Mouse (Mus musculus): ENCODE measurements at regions not wholly inside any gene's neighbourhood (a gene's known extent, or its start where the extent isn't known, plus 50 kb on each side); places are given as distances from the start of the nearest gene placed in this dataset.

DNA sequence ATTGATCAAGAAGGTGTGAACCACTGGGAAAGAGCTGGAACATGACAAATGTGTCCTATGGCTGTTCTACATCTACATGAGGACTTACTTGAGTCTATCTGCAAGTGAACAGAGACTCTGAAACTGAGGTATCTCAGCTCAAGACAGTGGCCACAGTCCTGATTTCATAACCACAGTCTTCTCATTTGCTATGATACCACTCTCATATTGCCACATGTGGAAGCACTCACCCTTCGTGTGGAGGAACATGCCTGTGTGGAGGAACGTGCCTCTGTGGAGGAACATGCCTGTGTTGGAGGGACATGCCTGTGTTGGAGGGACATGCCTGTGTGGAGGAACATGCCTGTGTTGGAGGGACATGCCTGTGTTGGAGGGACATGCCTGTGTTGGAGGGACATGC is 574.0 kb downstream of the Efna5 start:
- no peaks in the 10 kb centered on the region for H3K27me3 ChIP-seq (replicated peaks)
- WGBS = 96% methylated on average over 2 of the region's 2 CpGs
- H3K4me2 ChIP-seq = no peak overlapping the region
- no peak overlapping the region for H3K9ac ChIP-seq (replicated peaks)
- ATAC-seq (ENCODE audit: low FRiP score) = no peak
- no peak overlapping the region for H3K27ac ChIP-seq (replicated peaks)
- H3K36me3 ChIP-seq = no peaks in the 10 kb centered on the region
- H3K4me1 ChIP-seq = no peaks in the 10 kb centered on the region
- no peaks in the 10 kb centered on the region for H3K9me3 ChIP-seq (replicated peaks)
- no peak overlapping the region for H3K4me3 ChIP-seq (replicated peaks)

DNA sequence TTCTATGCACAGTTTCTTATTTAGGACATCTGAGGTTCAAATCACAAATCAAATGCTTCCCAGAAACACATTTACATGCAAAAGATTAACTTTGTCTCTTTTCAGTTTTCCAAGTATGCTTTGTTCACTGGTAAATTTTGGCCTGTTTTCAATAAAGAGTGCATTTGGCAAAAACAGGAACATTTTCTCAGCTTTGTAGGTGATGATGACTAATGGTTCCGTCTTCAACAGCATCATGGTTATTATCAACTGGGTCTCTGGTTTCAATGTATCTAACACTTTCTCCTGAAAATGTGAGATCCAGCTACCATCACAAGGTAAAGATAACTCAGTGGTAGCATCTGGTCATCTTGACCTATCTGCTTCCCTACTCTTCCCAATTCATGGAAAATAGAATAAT is 574.6 kb downstream of the Efna5 start:
- Histone ChIP-seq H3K4me3 (replicated peaks) (no peak overlapping the region), H3K36me3 (no peaks in the 10 kb centered on the region), H3K27ac (replicated peaks) (no peak overlapping the region), H3K27me3 (replicated peaks) (no peaks in the 10 kb centered on the region), H3K4me1 (no peaks in the 10 kb centered on the region), H3K4me2 (no peak overlapping the region), H3K9me3 (replicated peaks) (no peaks in the 10 kb centered on the region), H3K9ac (replicated peaks) (no peak overlapping the region)
- WGBS = 89% methylated on average over 1 of the region's 1 CpGs
- no peak for ATAC-seq (ENCODE audit: low FRiP score)

DNA sequence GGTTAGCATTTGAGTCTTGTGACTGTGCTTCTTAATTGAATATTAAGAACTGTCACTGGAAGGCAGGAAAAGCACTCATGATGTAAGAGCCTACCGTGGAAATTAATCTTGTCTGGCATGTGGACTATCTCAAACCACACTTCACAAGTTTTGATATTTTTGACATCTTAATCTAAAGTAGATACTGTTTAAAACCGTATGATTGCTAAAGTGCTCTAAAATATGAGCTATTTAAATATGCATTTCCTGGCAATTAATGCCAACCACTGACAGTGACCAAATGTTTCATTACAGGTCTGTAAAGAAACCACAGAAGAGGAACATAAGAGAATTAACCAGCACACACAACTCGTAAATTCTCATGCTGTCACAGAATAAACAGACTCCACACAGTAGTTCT is 576.0 kb downstream of the Efna5 start:
- no peak overlapping the region for H3K27ac ChIP-seq (replicated peaks)
- H3K27me3 ChIP-seq (replicated peaks) = no peaks in the 10 kb centered on the region
- ATAC-seq (ENCODE audit: low FRiP score) = no peak
- H3K4me1 ChIP-seq = no peaks in the 10 kb centered on the region
- H3K4me3 ChIP-seq (replicated peaks) = no peak overlapping the region
- no peak overlapping the region for H3K4me2 ChIP-seq
- H3K9me3 ChIP-seq (replicated peaks) = no peaks in the 10 kb centered on the region
- no peaks in the 10 kb centered on the region for H3K36me3 ChIP-seq
- 79% methylated on average over 3 of the region's 3 CpGs for WGBS
- H3K9ac ChIP-seq (replicated peaks) = no peak overlapping the region

DNA sequence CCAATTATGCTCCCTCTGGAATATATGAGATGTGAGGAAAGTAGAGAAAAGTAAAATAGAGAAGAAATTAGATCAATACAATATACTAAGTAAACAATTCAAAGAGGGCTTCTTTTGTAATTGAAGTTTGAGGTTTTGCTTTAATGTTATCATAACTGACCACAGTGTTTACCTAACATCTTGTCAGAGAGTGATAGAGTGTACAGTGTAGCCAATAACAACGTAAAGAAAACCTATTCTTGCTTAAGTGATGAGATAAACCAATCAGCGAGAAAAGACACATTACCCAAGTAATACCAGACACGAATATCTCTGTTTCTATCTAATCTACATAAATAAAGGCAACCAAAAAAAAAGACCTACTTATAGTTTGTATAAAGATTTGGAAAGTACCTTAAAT is 577.0 kb downstream of the Efna5 start:
- 91% methylated on average over 3 of the region's 3 CpGs for WGBS

DNA sequence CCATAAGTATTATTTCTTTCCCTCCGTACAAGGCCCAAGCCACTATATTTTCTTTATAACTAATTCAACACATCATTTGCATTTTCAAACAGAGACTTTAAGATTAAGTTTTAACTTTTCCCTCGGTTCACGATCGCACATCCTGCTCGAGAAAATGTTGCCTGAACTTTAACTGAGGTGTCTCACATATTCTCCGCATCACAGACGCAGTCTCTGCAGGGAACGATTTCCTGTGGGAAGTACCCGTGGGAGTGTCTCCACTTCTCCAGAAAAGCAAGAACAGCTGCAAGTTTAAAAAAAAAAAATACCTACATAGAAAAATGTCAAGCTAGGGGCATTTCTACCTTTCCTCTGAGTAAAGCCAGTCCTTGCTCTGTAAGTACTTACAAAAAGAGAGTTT is 581.2 kb downstream of the Efna5 start:
- no peak overlapping the region for H3K27ac ChIP-seq (replicated peaks)
- H3K36me3 ChIP-seq = no peaks in the 10 kb centered on the region
- no peak overlapping the region for H3K9ac ChIP-seq (replicated peaks)
- no peak overlapping the region for H3K4me2 ChIP-seq
- no peak for ATAC-seq (ENCODE audit: low FRiP score)
- no peaks in the 10 kb centered on the region for H3K9me3 ChIP-seq (replicated peaks)
- no peak overlapping the region for H3K4me3 ChIP-seq (replicated peaks)
- H3K27me3 ChIP-seq (replicated peaks) = no peaks in the 10 kb centered on the region
- no peaks in the 10 kb centered on the region for H3K4me1 ChIP-seq
- 75% methylated on average over 9 of the region's 9 CpGs for WGBS

More for the DNA sequence above, 577.0 kb downstream of the Efna5 start:
- no peak overlapping the region for H3K9ac ChIP-seq (replicated peaks)
- no peak overlapping the region for H3K4me3 ChIP-seq (replicated peaks)
- H3K27ac ChIP-seq (replicated peaks) = no peak overlapping the region
- H3K9me3 ChIP-seq (replicated peaks) = no peaks in the 10 kb centered on the region
- H3K36me3 ChIP-seq = no peaks in the 10 kb centered on the region
- H3K27me3 ChIP-seq (replicated peaks) = no peaks in the 10 kb centered on the region
- no peak for ATAC-seq (ENCODE audit: low FRiP score)
- H3K4me1 ChIP-seq = no peaks in the 10 kb centered on the region
- no peak overlapping the region for H3K4me2 ChIP-seq

DNA sequence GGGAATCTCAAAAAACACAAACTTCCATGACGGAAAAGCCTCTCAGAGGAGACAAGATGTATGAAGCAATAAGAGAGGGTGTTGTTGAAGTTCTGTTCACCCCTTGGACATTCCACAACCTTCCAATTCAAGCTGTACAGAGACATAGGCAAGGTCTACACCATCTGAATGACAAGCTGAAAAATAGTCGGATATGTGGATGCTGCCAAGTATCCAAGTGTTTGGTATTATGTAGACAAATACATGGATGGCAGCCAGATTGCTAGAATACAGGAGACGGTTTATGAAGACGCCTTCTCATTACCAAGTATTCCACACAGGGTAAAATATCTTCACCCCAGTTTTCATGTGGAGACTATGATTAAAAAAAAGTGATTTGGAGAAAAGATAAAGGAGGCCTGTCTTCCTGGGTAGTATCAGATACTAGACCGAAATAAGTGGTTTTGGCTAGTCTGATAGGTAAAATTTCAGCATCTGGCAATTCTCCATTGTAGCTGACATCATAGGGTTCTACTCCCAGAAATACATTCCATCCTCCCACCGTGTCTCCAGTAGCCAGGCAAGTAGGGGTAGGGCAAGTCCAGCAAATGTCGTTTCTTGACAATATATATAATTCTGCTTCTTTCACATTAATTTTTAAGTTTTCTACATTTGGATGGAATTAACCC is 583.6 kb downstream of the Efna5 start:
- H3K36me3 ChIP-seq = no peaks in the 10 kb centered on the region
- no peak overlapping the region for H3K27ac ChIP-seq (replicated peaks)
- WGBS = 91% methylated on average over 7 of the region's 7 CpGs
- H3K9ac ChIP-seq (replicated peaks) = no peak overlapping the region
- H3K9me3 ChIP-seq (replicated peaks) = no peaks in the 10 kb centered on the region
- no peaks in the 10 kb centered on the region for H3K4me1 ChIP-seq
- no peak for ATAC-seq (ENCODE audit: low FRiP score)
- no peak overlapping the region for H3K4me3 ChIP-seq (replicated peaks)
- no peak overlapping the region for H3K4me2 ChIP-seq
- H3K27me3 ChIP-seq (replicated peaks) = no peaks in the 10 kb centered on the region

DNA sequence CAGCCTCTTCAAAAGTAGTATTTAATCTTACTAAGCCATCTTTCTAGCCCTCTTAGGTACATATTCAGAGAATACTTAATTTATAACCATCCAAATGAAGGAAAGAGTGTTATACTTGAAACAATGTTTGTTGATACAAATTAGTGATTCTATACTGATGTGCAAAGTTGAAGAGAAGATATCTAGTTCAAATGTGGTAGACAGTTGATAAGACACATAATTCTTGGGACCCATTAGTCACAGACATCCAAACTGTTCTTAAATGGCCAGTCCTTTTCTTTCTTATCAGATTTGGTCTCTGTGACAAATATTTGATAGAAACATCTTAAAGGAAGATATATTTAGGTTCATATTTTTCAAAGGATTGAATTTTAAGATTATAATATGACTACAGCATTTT is 585.7 kb downstream of the Efna5 start:
- no peak for ATAC-seq (ENCODE audit: low FRiP score)
- H3K4me2 ChIP-seq = no peak overlapping the region
- no peak overlapping the region for H3K4me3 ChIP-seq (replicated peaks)
- H3K27ac ChIP-seq (replicated peaks) = no peak overlapping the region
- H3K27me3 ChIP-seq (replicated peaks) = no peaks in the 10 kb centered on the region
- H3K4me1 ChIP-seq = no peaks in the 10 kb centered on the region
- H3K9ac ChIP-seq (replicated peaks) = no peak overlapping the region
- no peaks in the 10 kb centered on the region for H3K9me3 ChIP-seq (replicated peaks)
- H3K36me3 ChIP-seq = no peaks in the 10 kb centered on the region

DNA sequence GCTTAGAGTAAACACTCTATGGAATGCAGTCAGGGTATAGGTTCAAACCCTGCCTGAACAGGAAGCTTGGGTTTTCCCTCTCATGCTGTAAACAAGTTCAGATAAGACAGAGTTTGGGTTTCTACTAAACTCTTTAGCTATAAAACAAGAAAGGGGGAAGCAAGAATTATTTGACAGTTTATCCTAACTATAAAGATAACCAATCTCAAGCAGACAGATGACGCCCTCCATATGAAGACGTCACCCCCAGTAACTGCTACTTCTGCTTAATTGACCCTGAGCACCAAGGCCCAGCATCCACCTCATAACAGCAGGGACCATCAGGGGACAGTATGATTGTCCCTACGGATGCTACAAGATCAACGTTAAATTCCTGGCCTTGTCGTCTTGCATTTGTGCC is 588.4 kb downstream of the Efna5 start:
- Histone ChIP-seq H3K4me2 (no peak overlapping the region), H3K27me3 (replicated peaks) (no peaks in the 10 kb centered on the region), H3K4me3 (replicated peaks) (no peak overlapping the region), H3K36me3 (no peaks in the 10 kb centered on the region), H3K9me3 (replicated peaks) (no peaks in the 10 kb centered on the region), H3K27ac (replicated peaks) (no peak overlapping the region), H3K4me1 (no peaks in the 10 kb centered on the region), H3K9ac (replicated peaks) (no peak overlapping the region)
- ATAC-seq (ENCODE audit: low FRiP score) = no peak
- 89% methylated on average over 5 of the region's 5 CpGs for WGBS

DNA sequence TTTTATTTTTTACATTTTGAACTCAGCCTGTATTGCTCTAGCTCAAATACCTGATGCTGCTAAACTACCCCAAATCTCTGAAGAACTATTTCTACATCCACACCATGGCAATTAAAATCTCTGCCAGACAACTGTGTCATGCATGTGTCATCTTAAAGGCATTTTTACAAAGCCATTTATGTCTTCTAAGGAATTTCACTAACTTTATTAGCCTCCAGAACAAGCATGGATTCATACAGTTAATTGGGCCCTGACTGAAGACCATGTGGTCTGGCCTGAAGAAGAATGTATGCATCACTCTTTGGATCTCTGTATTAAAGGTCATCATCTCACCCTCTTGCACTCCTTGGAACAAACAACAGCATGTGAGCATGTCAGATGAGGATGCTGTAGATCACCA is 593.5 kb downstream of the Efna5 start:
- Histone ChIP-seq H3K36me3 (no peaks in the 10 kb centered on the region), H3K9ac (replicated peaks) (no peak overlapping the region), H3K4me2 (no peak overlapping the region), H3K27ac (replicated peaks) (no peak overlapping the region), H3K4me3 (replicated peaks) (no peak overlapping the region), H3K9me3 (replicated peaks) (no peaks in the 10 kb centered on the region), H3K27me3 (replicated peaks) (no peaks in the 10 kb centered on the region), H3K4me1 (no peaks in the 10 kb centered on the region)
- no peak for ATAC-seq (ENCODE audit: low FRiP score)

DNA sequence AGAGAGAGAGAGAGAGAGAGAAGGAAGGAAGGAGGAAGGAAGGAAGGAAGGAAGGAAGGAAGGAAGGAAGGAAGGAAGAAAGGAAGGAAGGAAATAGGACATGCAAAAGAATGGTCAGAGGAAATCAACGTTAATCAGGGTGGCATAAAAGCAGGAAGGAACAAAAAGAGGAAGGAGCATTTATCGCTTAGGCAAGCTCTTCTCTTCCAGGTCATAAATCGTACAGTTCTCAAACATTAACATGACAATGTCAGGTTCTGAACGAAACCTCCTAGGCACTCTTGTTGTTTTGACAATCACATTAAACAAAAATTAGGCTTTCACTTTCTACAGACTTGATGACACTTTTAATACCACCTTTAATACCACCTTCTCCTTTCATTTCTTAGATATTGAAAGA is 594.0 kb downstream of the Efna5 start:
- 77% methylated on average over 4 of the region's 4 CpGs for WGBS
- no peak overlapping the region for H3K9ac ChIP-seq (replicated peaks)
- H3K4me2 ChIP-seq = no peak overlapping the region
- H3K4me3 ChIP-seq (replicated peaks) = no peak overlapping the region
- no peaks in the 10 kb centered on the region for H3K9me3 ChIP-seq (replicated peaks)
- no peaks in the 10 kb centered on the region for H3K27me3 ChIP-seq (replicated peaks)
- ATAC-seq (ENCODE audit: low FRiP score) = no peak
- no peak overlapping the region for H3K27ac ChIP-seq (replicated peaks)
- no peaks in the 10 kb centered on the region for H3K36me3 ChIP-seq
- H3K4me1 ChIP-seq = no peaks in the 10 kb centered on the region

DNA sequence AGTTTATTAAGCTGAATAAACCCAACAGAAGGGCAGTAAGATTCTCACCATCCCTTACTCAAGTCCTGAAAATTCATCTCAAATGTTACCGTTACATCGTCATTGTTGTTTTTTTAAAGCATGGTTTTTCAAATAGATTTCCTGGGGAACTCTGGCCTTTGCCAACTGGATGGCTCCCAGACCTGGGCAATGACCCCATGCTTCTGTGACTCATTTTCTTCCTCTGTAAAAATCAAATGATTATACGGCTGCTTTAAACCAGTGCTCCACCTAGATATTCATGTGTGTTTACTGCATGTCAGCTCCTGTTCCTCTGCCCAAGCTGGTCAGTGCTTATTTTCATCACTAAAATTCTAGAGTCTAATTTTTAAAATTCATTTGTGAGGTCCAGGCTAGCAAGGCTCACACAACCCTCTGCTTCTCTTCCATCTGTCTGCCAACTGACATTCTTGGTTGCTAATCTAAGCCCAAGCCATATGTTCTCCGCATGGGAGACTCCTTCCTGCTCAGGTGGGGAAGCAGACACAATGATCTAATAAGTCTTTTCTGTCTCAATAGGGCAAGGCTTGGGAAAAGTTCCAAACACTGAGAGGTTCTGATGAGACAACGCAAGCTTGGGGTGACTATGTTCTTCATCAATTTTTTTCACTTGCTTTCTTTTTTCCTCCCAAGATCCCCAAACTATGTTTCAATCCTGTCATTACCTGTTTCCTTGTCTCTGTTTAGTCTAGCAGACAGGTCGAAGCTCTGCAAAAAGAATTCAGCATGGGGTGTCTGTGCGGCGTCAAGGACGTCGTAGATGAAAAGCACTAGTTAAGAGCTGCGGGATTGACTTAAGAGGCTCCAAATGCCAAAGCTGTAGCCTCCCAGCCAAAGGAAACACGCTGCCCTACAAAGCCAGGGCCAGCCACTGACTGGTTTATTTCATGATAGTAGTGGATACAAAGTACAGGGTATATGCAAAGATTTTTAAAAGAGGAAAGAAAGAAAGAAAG is 594.7 kb downstream of the Efna5 start:
- H3K9me3 ChIP-seq (replicated peaks) = no peaks in the 10 kb centered on the region
- WGBS = 89% methylated on average over 12 of the region's 12 CpGs

DNA sequence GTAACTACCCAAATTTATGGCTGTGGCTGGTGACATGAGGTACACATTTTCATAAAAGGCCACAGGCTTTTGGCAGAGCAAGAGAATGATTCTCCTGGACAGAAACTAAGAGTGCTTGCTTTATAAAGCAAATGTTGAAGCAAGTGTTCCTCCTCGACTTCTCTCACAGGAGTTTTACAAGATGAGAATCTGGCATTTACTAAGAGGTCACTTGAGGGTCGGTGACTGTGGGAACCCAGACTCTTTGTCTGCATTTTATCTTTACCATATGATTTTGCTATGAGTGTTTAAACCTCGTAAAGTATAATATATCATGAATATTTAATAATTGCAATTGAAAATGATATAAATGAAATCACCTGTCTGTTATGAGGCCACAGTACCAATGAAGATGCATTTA is 600.9 kb downstream of the Efna5 start:
- H3K4me1 ChIP-seq = no peaks in the 10 kb centered on the region
- no peaks in the 10 kb centered on the region for H3K9me3 ChIP-seq (replicated peaks)
- no peak for ATAC-seq (ENCODE audit: low FRiP score)
- H3K4me3 ChIP-seq (replicated peaks) = no peak overlapping the region
- H3K27ac ChIP-seq (replicated peaks) = no peak overlapping the region
- no peaks in the 10 kb centered on the region for H3K27me3 ChIP-seq (replicated peaks)
- no peak overlapping the region for H3K4me2 ChIP-seq
- WGBS = 63% methylated on average over 3 of the region's 3 CpGs
- no peaks in the 10 kb centered on the region for H3K36me3 ChIP-seq
- H3K9ac ChIP-seq (replicated peaks) = no peak overlapping the region

More for the DNA sequence above, 594.7 kb downstream of the Efna5 start:
- H3K4me3 ChIP-seq (replicated peaks) = no peak overlapping the region
- no peak overlapping the region for H3K4me2 ChIP-seq
- ATAC-seq (ENCODE audit: low FRiP score) = no peak
- no peak overlapping the region for H3K27ac ChIP-seq (replicated peaks)
- H3K27me3 ChIP-seq (replicated peaks) = no peaks in the 10 kb centered on the region
- H3K9ac ChIP-seq (replicated peaks) = no peak overlapping the region
- no peaks in the 10 kb centered on the region for H3K36me3 ChIP-seq
- no peaks in the 10 kb centered on the region for H3K4me1 ChIP-seq

Data from neural tube, embryonic 15.5 days (tissue).